Mouse (Mus musculus) ES-E14 (cell line): ENCODE results near the gene Olfr429. TPM values are rescaled to one million over a fixed set of nuclear protein-coding genes. Genes with fewer than 3 reads are reported as not detected.

Experiments used
- DNase-seq: peaks from one replicate; pipeline ENCODE4 v3.0.0-alpha.2; 2013; ENCODE audit warnings: low read depth, low spot score
- H3K27ac ChIP-seq: 2 replicates; pipeline ENCODE4 v1.5.1; 2012; ENCODE audit warnings: low read depth, mild to moderate bottlenecking, low read length, moderate library complexity, mixed read lengths; ENCODE audit not compliant: poor library complexity, insufficient read depth, severe bottlenecking
- H3K36me3 ChIP-seq: 2 replicates; pipeline ENCODE4 v1.6.1; 2012; ENCODE audit warnings: mild to moderate bottlenecking, low read length, moderate library complexity, mixed read lengths; ENCODE audit not compliant: control insufficient read depth, poor library complexity, insufficient read depth, severe bottlenecking
- H3K4me1 ChIP-seq, 2 experiments: fragments of 150-350 bp in 1 of 2; sonication (generic) in 1 of 2; 2 replicates each; pipeline ENCODE4 v1.6.1; 2012; ENCODE audit warnings: low read length in 2 of 2, mild to moderate bottlenecking in 1 of 2, mixed read lengths in 1 of 2; ENCODE audit not compliant: control insufficient read depth in 2 of 2, insufficient read depth in 2 of 2, poor library complexity in 1 of 2
- H3K4me3 ChIP-seq, 2 experiments: fragments of 150-350 bp in 1 of 2; sonication (generic) in 1 of 2; 2 replicates each; pipeline ENCODE4 v1.5.1; 2012; ENCODE audit warnings: low read length in 2 of 2, low read depth in 1 of 2, mild to moderate bottlenecking in 1 of 2, mixed read lengths in 1 of 2; ENCODE audit not compliant: insufficient read depth in 1 of 2, poor library complexity in 1 of 2, severe bottlenecking in 1 of 2
- H3K9ac ChIP-seq: 2 replicates; pipeline ENCODE4 v1.6.1; 2012; ENCODE audit warnings: low read depth, mild to moderate bottlenecking, low read length, mixed read lengths; ENCODE audit not compliant: poor library complexity, insufficient read depth, severe bottlenecking
- H3K9me3 ChIP-seq: fragments of 150-350 bp; sonication (generic); 2 replicates; pipeline ENCODE4 v1.6.1; 2012; ENCODE audit warnings: low read depth, mild to moderate bottlenecking, low read length; ENCODE audit not compliant: control insufficient read depth, insufficient read depth
- CHD2 ChIP-seq: IDR thresholded peaks from 2 replicates; pipeline ENCODE4 v1.6.1; 2014; ENCODE audit warnings: mild to moderate bottlenecking, low read depth, low read length, inconsistent platforms
- HCFC1 ChIP-seq: IDR thresholded peaks from 2 replicates; pipeline ENCODE4 v1.6.1; 2012; ENCODE audit warnings: low read length, inconsistent platforms, borderline replicate concordance; ENCODE audit not compliant: insufficient read depth
- MAFK ChIP-seq: IDR thresholded peaks from 2 replicates; pipeline ENCODE4 v1.6.1; 2014; ENCODE audit warnings: mild to moderate bottlenecking, low read depth, low read length, inconsistent platforms; ENCODE audit not compliant: insufficient read depth
- ZC3H11A ChIP-seq: IDR thresholded peaks from 2 replicates; pipeline ENCODE4 v1.6.1; 2012; ENCODE audit warnings: low read depth, mild to moderate bottlenecking, inconsistent platforms, low read length, borderline replicate concordance
- ZNF384 ChIP-seq: IDR thresholded peaks from 2 replicates; pipeline ENCODE4 v1.6.1; 2012; ENCODE audit warnings: low read depth, low read length, inconsistent platforms
- in situ Hi-C, 2 experiments: fragments of 600-800 bp; cut with MboI; formaldehyde crosslinking; loops; one replicate each; pipeline ENCODE4 v1.15.1; 2025; ENCODE audit warnings: low sequenced_read_pairs in 2 of 2, inconsistent platforms in 1 of 2; ENCODE audit not compliant: unreplicated experiment in 2 of 2
- total RNA-seq: library from RNA; depleted of rRNA; stranded (reverse); fragments of 300-350 nt; gene quantifications from 2 replicates; pipeline ENCODE4 v1.2.3, GENCODE M21; 2012

Gene Olfr429
- total RNA-seq, 1 experiment: not detected

DNA sequence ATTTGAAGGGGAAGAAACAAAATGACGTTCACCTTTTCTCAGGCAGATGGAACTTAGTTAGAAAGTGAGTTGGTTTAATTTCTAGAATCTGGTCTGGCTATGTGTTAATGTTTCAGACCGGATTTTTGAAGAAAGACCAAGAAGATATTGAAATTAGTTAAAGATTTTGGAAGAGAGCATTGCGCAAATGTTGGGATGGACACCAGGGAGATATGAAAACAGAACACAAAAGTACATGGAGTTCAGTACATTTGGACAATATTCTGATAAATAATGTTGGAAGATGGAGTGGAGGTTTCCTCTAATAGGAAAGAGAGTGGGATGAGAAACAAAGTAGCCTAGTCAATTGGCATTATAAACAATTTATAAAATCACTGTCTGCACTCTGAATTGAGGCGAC, 32.6 kb upstream of the Olfr429 start:
- in situ Hi-C loops: no loop called here
- no peak overlapping the region for H3K27ac ChIP-seq
- no peak for DNase-seq
- TF ChIP-seq CHD2 (no peak), HCFC1 (no peak), ZNF384 (no peak), MAFK (no peak), ZC3H11A (no peak)
- H3K4me3 ChIP-seq: no peak overlapping the region
- H3K9me3 ChIP-seq: no peaks in the 10 kb centered on the region
- no peaks in the 10 kb centered on the region for H3K36me3 ChIP-seq
- H3K9ac ChIP-seq: no peak overlapping the region
- H3K4me1 ChIP-seq: no peaks in the 10 kb centered on the region; a peak in 1 of 4 replicates

DNA sequence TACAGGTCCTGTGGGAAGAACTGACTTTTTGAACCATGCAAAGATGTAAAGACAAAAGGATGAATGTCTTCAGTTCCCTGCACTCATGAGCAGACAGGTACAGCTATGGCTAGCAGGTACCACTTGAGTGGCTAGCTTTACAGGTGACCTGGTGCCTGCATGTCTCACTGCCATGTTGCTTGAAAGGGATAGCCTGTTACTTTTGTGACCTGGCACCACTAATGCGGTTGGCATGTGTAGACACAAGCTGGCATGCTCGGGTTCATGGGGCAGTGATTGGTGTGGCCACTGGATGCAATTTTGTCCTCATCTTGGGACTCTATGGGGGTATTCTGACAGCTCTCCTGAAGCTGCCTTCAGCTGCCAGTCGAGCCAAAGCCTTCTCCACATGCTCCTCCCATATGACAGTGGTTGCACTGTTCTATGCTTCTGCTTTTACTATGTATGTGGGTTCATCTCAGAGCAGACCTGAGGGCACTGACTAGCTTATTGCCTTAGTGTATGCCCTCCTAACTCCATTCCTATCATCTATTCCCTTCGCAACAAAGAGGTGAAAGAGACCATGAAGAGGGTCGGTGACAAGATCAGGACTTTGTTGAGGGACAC, 32.1 kb upstream of the Olfr429 start:
- Histone ChIP-seq H3K4me3 (no peak overlapping the region), H3K27ac (no peak overlapping the region), H3K9me3 (no peaks in the 10 kb centered on the region), H3K4me1 (no peaks in the 10 kb centered on the region; a peak in 1 of 4 replicates), H3K9ac (no peak overlapping the region), H3K36me3 (no peaks in the 10 kb centered on the region)
- DNase-seq: no peak
- in situ Hi-C loops: no loop called here
- TF ChIP-seq ZNF384 (no peak), ZC3H11A (no peak), MAFK (no peak), HCFC1 (no peak), CHD2 (no peak)

DNA sequence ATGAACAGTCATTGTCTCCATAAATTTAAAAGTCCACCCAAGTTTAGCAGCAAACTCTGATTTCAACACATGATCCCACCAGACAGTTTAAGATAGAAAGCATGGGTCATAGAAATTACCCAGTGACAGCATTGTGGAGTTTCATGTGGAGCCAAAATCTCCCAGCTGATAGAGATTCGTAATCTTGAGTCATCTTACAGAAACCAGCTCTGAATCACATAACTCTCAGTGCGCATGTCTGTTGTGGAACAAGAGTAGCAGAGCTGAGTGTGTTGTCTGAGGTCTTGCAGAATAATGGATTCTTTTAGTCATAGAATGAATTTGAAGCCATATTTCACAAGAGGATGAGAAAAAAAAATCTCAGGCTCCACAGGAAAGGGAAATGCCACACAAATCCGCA, 31.1 kb upstream of the Olfr429 start:
- no peak for DNase-seq
- Histone ChIP-seq H3K4me3 (no peak overlapping the region), H3K9ac (no peak overlapping the region), H3K36me3 (no peaks in the 10 kb centered on the region), H3K27ac (no peak overlapping the region), H3K9me3 (no peaks in the 10 kb centered on the region), H3K4me1 (no peaks in the 10 kb centered on the region; a peak in 1 of 4 replicates)
- in situ Hi-C loops: no loop called here
- TF ChIP-seq HCFC1 (no peak), ZNF384 (no peak), MAFK (no peak), CHD2 (no peak), ZC3H11A (no peak)

DNA sequence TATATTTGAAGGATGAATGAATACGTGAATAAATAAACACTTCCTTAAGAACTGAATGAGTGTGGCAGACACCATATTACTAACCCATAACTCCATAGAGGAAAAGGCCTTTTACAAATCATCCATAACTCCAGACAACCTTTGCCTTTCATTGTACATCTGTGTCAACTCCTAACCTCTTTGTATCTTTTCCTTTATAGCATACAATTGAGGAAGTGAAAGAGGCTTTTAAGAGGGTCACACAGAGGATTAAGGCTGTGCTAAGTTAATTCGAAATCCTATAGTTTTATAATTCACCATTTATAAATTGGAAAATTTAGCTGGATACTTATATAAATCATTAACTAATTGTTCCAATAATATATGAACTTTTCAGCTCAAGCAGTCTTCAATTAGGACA, 28.9 kb upstream of the Olfr429 start:
- in situ Hi-C loops: no loop called here

DNA sequence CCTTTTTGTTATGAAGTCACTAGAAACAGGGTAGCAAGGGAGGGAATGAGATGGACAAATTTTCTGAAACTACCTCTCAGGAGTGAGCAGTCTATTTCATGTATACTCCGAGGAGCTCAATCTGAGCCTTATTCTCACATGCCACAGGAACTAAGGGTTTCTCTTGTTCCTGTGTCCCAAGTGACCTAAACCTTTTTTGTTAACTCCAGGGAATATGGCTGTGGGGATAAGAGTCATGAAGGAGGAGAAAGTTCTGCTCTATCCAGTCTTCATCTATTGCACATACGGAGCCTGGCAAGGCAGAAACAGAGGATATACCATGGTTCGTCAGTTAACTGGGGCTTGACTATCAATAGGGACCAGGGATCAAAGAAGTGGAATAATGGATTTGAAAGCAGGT, 17.8 kb upstream of the Olfr429 start, which contains the start of gene Olfr430:
Olfr430 (plus strand) TSS at position 301 of the 400 bp plus-strand sequence.
- no peak for DNase-seq
- H3K4me3 ChIP-seq: no peak within 1 kb of the TSS
- H3K36me3 ChIP-seq: no peaks in the 10 kb centered on the region
- no peak within 1 kb of the TSS for H3K27ac ChIP-seq
- in situ Hi-C loops: no loop called here
- no peaks in the 10 kb centered on the region for H3K4me1 ChIP-seq
- TF ChIP-seq CHD2 (no peak), ZC3H11A (no peak), MAFK (no peak), ZNF384 (no peak), HCFC1 (no peak)
- H3K9me3 ChIP-seq: no peaks in the 10 kb centered on the region
- no peak within 1 kb of the TSS for H3K9ac ChIP-seq

More for the DNA sequence above, 28.9 kb upstream of the Olfr429 start:
- TF ChIP-seq CHD2 (no peak), ZC3H11A (no peak), HCFC1 (no peak), MAFK (no peak), ZNF384 (no peak)
- no peak overlapping the region for H3K27ac ChIP-seq
- DNase-seq: no peak
- no peaks in the 10 kb centered on the region; a peak in 1 of 4 replicates for H3K4me1 ChIP-seq
- no peaks in the 10 kb centered on the region for H3K36me3 ChIP-seq
- H3K4me3 ChIP-seq: no peak overlapping the region
- no peaks in the 10 kb centered on the region for H3K9me3 ChIP-seq
- H3K9ac ChIP-seq: no peak overlapping the region
